Comparison of ENCODE assay signal across 15 mouse cellular contexts in genomic region chr4:126756766-126757165, GRCm38 (mm10). TPM values are rescaled to one million over a fixed set of nuclear protein-coding genes. Genes with fewer than 3 reads are reported as not detected.
DNase-seq lines count a peak whose midpoint lies in the region; ATAC-seq and TF ChIP-seq lines count a peak whose summit lies in the region.
"Had no signal": no experiment of that assay in that cellular context is flagged by ENCODE, and none has a peak within 500 bp of the region (broad histone marks: within the 10 kb centered on the region; RNA-seq: fewer than 3 reads in every experiment).

No protein-coding gene starts in this region.

- no peak overlapping the region for H3K4me2 ChIP-seq in hindbrain, postnatal 0 days (ENCODE audit: low read depth, low read length)
- no peak overlapping the region for H3K4me2 ChIP-seq in hindbrain, embryonic 12.5 days (replicated peaks)
- H3K4me2 ChIP-seq: liver, embryonic 13.5 days; midbrain, embryonic 11.5 days had no signal

- peaks cover 6% of the 10 kb centered on the region for H3K4me1 ChIP-seq in hindbrain, postnatal 0 days (ENCODE audit: insufficient read depth, low read length)
- peaks cover 20% of the 10 kb centered on the region for H3K4me1 ChIP-seq in hindbrain, embryonic 12.5 days

- no peak overlapping the region for H3K9ac ChIP-seq in hindbrain, postnatal 0 days (replicated peaks; ENCODE audit: low read length)
- H3K9ac ChIP-seq in hindbrain, embryonic 12.5 days: no peak overlapping the region
- H3K9ac ChIP-seq: liver, embryonic 13.5 days had no signal

- WGBS in hindbrain, postnatal 0 days: 29% methylated on average over 4 of the region's 4 CpGs
- 91% methylated on average over 4 of the region's 4 CpGs for WGBS in hindbrain, embryonic 12.5 days

- TF ChIP-seq CTCF in hindbrain, postnatal 0 days (IDR thresholded peaks at IDR 0.05; ENCODE audit: low read depth): no peak

- no peaks in the 10 kb centered on the region for H3K9me3 ChIP-seq in hindbrain, postnatal 0 days (ENCODE audit: low read length)
- no peaks in the 10 kb centered on the region for H3K9me3 ChIP-seq in hindbrain, embryonic 12.5 days (replicated peaks)
- H3K9me3 ChIP-seq: liver, embryonic 13.5 days had no signal

- peaks cover 13% of the 10 kb centered on the region; the same call in 1 of the 2 replicates for H3K36me3 ChIP-seq in hindbrain, postnatal 0 days (ENCODE audit: insufficient read depth, low read length)
- H3K36me3 ChIP-seq in hindbrain, embryonic 12.5 days: peaks cover 33% of the 10 kb centered on the region

- H3K4me3 ChIP-seq in hindbrain, postnatal 0 days (ENCODE audit: low read length): no peak overlapping the region
- H3K4me3 ChIP-seq in hindbrain, embryonic 12.5 days: no peak overlapping the region
- H3K4me3 ChIP-seq: liver, embryonic 13.5 days had no signal

- no peak for ATAC-seq in hindbrain, postnatal 0 days
- ATAC-seq in hindbrain, embryonic 12.5 days (ENCODE audit: low FRiP score): no peak

- H3K27me3 ChIP-seq in hindbrain, postnatal 0 days (ENCODE audit: insufficient read depth, low read length): no peaks in the 10 kb centered on the region
- no peaks in the 10 kb centered on the region for H3K27me3 ChIP-seq in hindbrain, embryonic 12.5 days
- H3K27me3 ChIP-seq: liver, embryonic 13.5 days had no signal

- H3K27ac ChIP-seq in hindbrain, postnatal 0 days: no peak overlapping the region
- H3K27ac ChIP-seq in hindbrain, embryonic 12.5 days: no peak overlapping the region
- H3K27ac ChIP-seq: liver, embryonic 13.5 days had no signal

- DNase-seq in hindbrain, postnatal 0 days (ENCODE audit: low spot score): peak; percentile 59
- DNase-seq in ovary, adult 18-20 months (ENCODE audit: low spot score): peak; percentile 28
- no peak for DNase-seq in ovary, postnatal 10 days (ENCODE audit: low spot score)
- DNase-seq in cerebellum, adult 18-20 months: peak; percentile 88 to 93
- peak; percentile 49 to 60 for DNase-seq in layer of hippocampus, postnatal 10 days (ENCODE audit: low spot score in 2 of 2)
- no peak for DNase-seq in left cerebral cortex, adult 9 months (ENCODE audit: low spot score in 2 of 2)
- no peak for DNase-seq in embryo, embryonic 11 days
- DNase-seq: liver, embryonic 13.5 days; thymus, postnatal 4 days had no signal

RNA-seq across cellular contexts. Expression of gene AU040320, which starts 3.4 kb away (rescaled TPM):
- total RNA-seq in hindbrain, postnatal 0 days (2014; rRNA removed): 43.9 and 45.4 TPM in 2 replicates
- 30.5 and 33.6 TPM in 2 replicates for polyA plus RNA-seq in hindbrain, postnatal 0 days (2015; fragmentation: Nextera tagmentation; extraction: Ambion mirVana)
- 35.3 and 38.6 TPM in 2 replicates for polyA plus RNA-seq in hindbrain, embryonic 12.5 days (2016; fragmentation: Nextera tagmentation; extraction: Ambion mirVana)
- total RNA-seq in layer of hippocampus, postnatal 10 days (2021): 10 to 100 TPM; 48.1 to 48.9 TPM

RNA-seq across cellular contexts. Expression of gene Ncdn, which starts 3.5 kb away (rescaled TPM):
- total RNA-seq in hindbrain, postnatal 0 days (2014; rRNA removed): 380 and 389 TPM in 2 replicates
- 149 and 158 TPM in 2 replicates for polyA plus RNA-seq in hindbrain, postnatal 0 days (2015; fragmentation: Nextera tagmentation; extraction: Ambion mirVana)
- 54.3 and 62.6 TPM in 2 replicates for polyA plus RNA-seq in hindbrain, embryonic 12.5 days (2016; fragmentation: Nextera tagmentation; extraction: Ambion mirVana)
- total RNA-seq in layer of hippocampus, postnatal 10 days (2021): 100 to 1,000 TPM; 742 to 746 TPM

RNA-seq across cellular contexts. Expression of gene Tfap2e, which starts 20.7 kb away (rescaled TPM):
- total RNA-seq in hindbrain, postnatal 0 days (2014; rRNA removed): not detected in 2 replicates
- 0.15 and 0.16 TPM in 2 replicates for polyA plus RNA-seq in hindbrain, postnatal 0 days (2015; fragmentation: Nextera tagmentation; extraction: Ambion mirVana)
- polyA plus RNA-seq in hindbrain, embryonic 12.5 days (2016; fragmentation: Nextera tagmentation; extraction: Ambion mirVana): 0.77 and 0.93 TPM in 2 replicates
- total RNA-seq in layer of hippocampus, postnatal 10 days (2021): not detected
- total RNA-seq: gastrocnemius, adult 8-10 months; layer of hippocampus, postnatal 25 days had no signal
- polyA plus RNA-seq: heart, postnatal 0 days; liver, embryonic 13.5 days; neural tube, embryonic 14.5 days had no signal

Comparison
In these comparisons a context has a peak if more than half of its experiments do, and no peak if none do; other contexts are left out.
1. DNase-seq: peak in hindbrain, postnatal 0 days (single experiment), ovary, adult 18-20 months (single experiment), cerebellum, adult 18-20 months (2 of 2) and layer of hippocampus, postnatal 10 days (2 of 2); none in ovary, postnatal 10 days (single experiment), left cerebral cortex, adult 9 months (0 of 2) and embryo, embryonic 11 days (single experiment).